In the genomic region with DNA sequence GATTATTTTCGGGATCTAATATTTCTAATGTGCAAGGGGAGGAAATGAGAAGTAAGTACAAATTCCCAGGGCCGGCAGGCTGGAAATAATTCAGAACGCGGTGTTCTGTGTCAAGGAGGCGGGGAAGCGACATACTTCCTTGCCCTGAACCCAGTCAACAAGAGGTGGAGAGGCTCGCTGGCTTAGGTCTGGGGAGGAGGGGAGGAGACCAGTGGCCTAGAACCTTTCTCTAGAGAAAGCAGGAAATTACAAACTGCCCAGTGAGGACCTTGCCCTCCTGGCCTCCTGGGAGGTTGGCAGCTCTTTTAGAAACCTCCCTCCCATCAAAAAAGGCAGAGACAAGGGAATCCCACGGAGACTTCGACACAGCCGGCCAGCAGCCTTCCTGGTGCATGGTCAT, we compare ENCODE assay signal across 14 mouse cellular contexts.
DNase-seq lines count a peak whose midpoint lies in the region; ATAC-seq lines count a peak whose summit lies in the region.
"Had no signal": no experiment of that assay in that cellular context is flagged by ENCODE, and none has a peak within 500 bp of the region (broad histone marks: within the 10 kb centered on the region; RNA-seq: fewer than 3 reads in every experiment).

No protein-coding gene starts in this region.

- 66% methylated on average over 10 of the region's 10 CpGs for WGBS in heart, embryonic 10.5 days
- 59% methylated on average over 10 of the region's 10 CpGs for WGBS in midbrain, embryonic 14.5 days

- peak; percentile 98 for DNase-seq in heart, adult 11 months
- no peak for DNase-seq in heart, postnatal 4 days
- peak; percentile 20 for DNase-seq in adrenal gland, postnatal 10 days
- DNase-seq in heart, embryonic 10.5 days (ENCODE audit: low spot score), result no peak
- DNase-seq in kidney, postnatal 14 days, result peak; percentile 81
- no peak for DNase-seq in midbrain, embryonic 14.5 days
- DNase-seq in T-cell, adult 2 months (ENCODE audit: low spot score), result no peak
- DNase-seq: cerebellum, postnatal 14 days; right cerebral cortex, postnatal 25 days had no signal

- no peaks in the 10 kb centered on the region for H3K9me3 ChIP-seq in heart, embryonic 10.5 days
- no peaks in the 10 kb centered on the region for H3K9me3 ChIP-seq in midbrain, embryonic 14.5 days (ENCODE audit: control insufficient read depth, low read length)
- H3K9me3 ChIP-seq: neural tube, embryonic 13.5 days had no signal

- no peak overlapping the region for H3K4me2 ChIP-seq in midbrain, embryonic 14.5 days (ENCODE audit: low read length)
- H3K4me2 ChIP-seq: midbrain, embryonic 11.5 days; neural tube, embryonic 13.5 days had no signal

- no peaks in the 10 kb centered on the region for H3K27me3 ChIP-seq in heart, embryonic 10.5 days (ENCODE audit: insufficient read depth, poor library complexity, severe bottlenecking)
- H3K27me3 ChIP-seq in midbrain, embryonic 14.5 days (ENCODE audit: control insufficient read depth, insufficient read depth, low read length), result no peaks in the 10 kb centered on the region
- H3K27me3 ChIP-seq: neural tube, embryonic 13.5 days had no signal

- H3K36me3 ChIP-seq in heart, embryonic 10.5 days, result no peaks in the 10 kb centered on the region
- no peaks in the 10 kb centered on the region for H3K36me3 ChIP-seq in midbrain, embryonic 14.5 days (ENCODE audit: control insufficient read depth, insufficient read depth, low read length)
- H3K36me3 ChIP-seq: neural tube, embryonic 13.5 days had no signal

- no peak overlapping the region for H3K4me3 ChIP-seq in heart, embryonic 10.5 days
- no peak overlapping the region for H3K4me3 ChIP-seq in midbrain, embryonic 14.5 days (replicated peaks; ENCODE audit: low read depth, low read length)
- H3K4me3 ChIP-seq: neural tube, embryonic 13.5 days had no signal

- H3K4me1 ChIP-seq in heart, embryonic 10.5 days, result peaks cover 43% of the 10 kb centered on the region
- H3K4me1 ChIP-seq in midbrain, embryonic 14.5 days (ENCODE audit: control insufficient read depth, insufficient read depth, low read length), result no peaks in the 10 kb centered on the region

- peak overlapping the region; percentile 56; the same call in 1 of the 2 replicates for H3K27ac ChIP-seq in heart, embryonic 10.5 days
- H3K27ac ChIP-seq in midbrain, embryonic 14.5 days (replicated peaks; ENCODE audit: low read depth, low read length), result no peak overlapping the region
- H3K27ac ChIP-seq: liver, embryonic 14.5 days; neural tube, embryonic 13.5 days had no signal

- no peak for ATAC-seq in midbrain, embryonic 14.5 days (ENCODE audit: low FRiP score, low TSS enrichment)
- ATAC-seq: forebrain, embryonic 16.5 days; inflammation-experienced regulatory T-cells, adult 6 months had no signal

- H3K9ac ChIP-seq in midbrain, embryonic 14.5 days (replicated peaks; ENCODE audit: low read length), result no peak overlapping the region
- H3K9ac ChIP-seq: liver, embryonic 14.5 days; neural tube, embryonic 13.5 days had no signal

Comparison
In these comparisons a context has a peak if more than half of its experiments do, and no peak if none do; other contexts are left out.
1. DNase-seq: peak in heart, adult 11 months (single experiment), adrenal gland, postnatal 10 days (single experiment) and kidney, postnatal 14 days (single experiment); none in heart, postnatal 4 days (single experiment), heart, embryonic 10.5 days (single experiment), midbrain, embryonic 14.5 days (single experiment) and T-cell, adult 2 months (single experiment).